Mouse (Mus musculus) liver, postnatal 0 days (tissue): ENCODE data around the gene Lyzl6. TPM values are rescaled to one million over a fixed set of nuclear protein-coding genes. Genes with fewer than 3 reads are reported as not detected.
A peak's percentile ranks its signal among the peaks of the same experiment; 100 is the strongest.

Experiments
- ATAC-seq: fragments of 200-750 bp; cut with Nextera tagmentation; 2 replicates; pipeline ENCODE4 v1.8.0; 2017; ENCODE audit warnings: mild to moderate bottlenecking, moderate library complexity
- DNase-seq: peaks from one replicate; pipeline ENCODE4 v3.0.0-alpha.2; 2016
- H3K27ac ChIP-seq: fragments of 300-500 bp; sonication (generic); 2 replicates; pipeline ENCODE4 v1.5.1; 2014; ENCODE audit warnings: antibody characterized with exemption, moderate library complexity, mild to moderate bottlenecking, low read depth
- H3K27me3 ChIP-seq: fragments of 300-500 bp; sonication (generic); 2 replicates; pipeline ENCODE4 v1.6.1; 2014; ENCODE audit warnings: low read length, control low read depth, mixed read lengths; ENCODE audit not compliant: insufficient read depth
- H3K36me3 ChIP-seq: fragments of 300-500 bp; sonication (generic); replicated peaks from 2 replicates; pipeline ENCODE4 v1.6.1; 2014; ENCODE audit warnings: mild to moderate bottlenecking, control low read depth, low read length, moderate library complexity, mixed read lengths; ENCODE audit not compliant: insufficient read depth
- H3K4me1 ChIP-seq: fragments of 300-500 bp; sonication (generic); 2 replicates; pipeline ENCODE4 v1.6.1; 2014; ENCODE audit warnings: antibody characterized with exemption, mild to moderate bottlenecking, control low read depth; ENCODE audit not compliant: insufficient read depth
- H3K4me2 ChIP-seq: fragments of 300-500 bp; sonication (generic); 2 replicates; pipeline ENCODE4 v1.6.1; 2014; ENCODE audit warnings: low read depth, mild to moderate bottlenecking, low read length, moderate library complexity, mixed read lengths
- H3K4me3 ChIP-seq: fragments of 300-500 bp; sonication (generic); 2 replicates; pipeline ENCODE4 v1.5.1; 2014; ENCODE audit warnings: low read depth, low read length
- H3K9ac ChIP-seq: fragments of 300-500 bp; sonication (generic); replicated peaks from 2 replicates; pipeline ENCODE4 v1.6.1; 2014; ENCODE audit warnings: mild to moderate bottlenecking, moderate library complexity
- H3K9me3 ChIP-seq: fragments of 300-500 bp; sonication (generic); 2 replicates; pipeline ENCODE4 v1.6.1; 2016; ENCODE audit warnings: mild to moderate bottlenecking, control low read depth, low read length, mixed read lengths
- CTCF ChIP-seq: sonication (generic); IDR thresholded peaks from 2 replicates; pipeline ENCODE4 v1.5.1; 2016; ENCODE audit warnings: antibody characterized with exemption, low read depth
- EP300 ChIP-seq: IDR thresholded peaks from 2 replicates; pipeline ENCODE4 v1.6.1; 2016; ENCODE audit warnings: antibody characterized with exemption, low read depth, mild to moderate bottlenecking
- WGBS: fragments of 180-500 bp; shearing (Covaris S2); extraction: QIAGEN DNeasy Blood & Tissue Kit; methylation state at CpG from one replicate; pipeline ENCODE4 v1.1.7; 2014; ENCODE audit not compliant: insufficient replicate concordance; 5-methylcytosine and 5-hydroxymethylcytosine counted together
- polyA plus RNA-seq: library from polyadenylated mRNA; unstranded; fragments of >200 nt; fragmentation: Nextera tagmentation; extraction: Ambion mirVana; gene quantifications from 2 replicates; pipeline ENCODE4 v1.2.1, GENCODE M21; 2015

Gene Lyzl6
- polyA plus RNA-seq, 1 experiment from 2014 or later = not detected

DNA sequence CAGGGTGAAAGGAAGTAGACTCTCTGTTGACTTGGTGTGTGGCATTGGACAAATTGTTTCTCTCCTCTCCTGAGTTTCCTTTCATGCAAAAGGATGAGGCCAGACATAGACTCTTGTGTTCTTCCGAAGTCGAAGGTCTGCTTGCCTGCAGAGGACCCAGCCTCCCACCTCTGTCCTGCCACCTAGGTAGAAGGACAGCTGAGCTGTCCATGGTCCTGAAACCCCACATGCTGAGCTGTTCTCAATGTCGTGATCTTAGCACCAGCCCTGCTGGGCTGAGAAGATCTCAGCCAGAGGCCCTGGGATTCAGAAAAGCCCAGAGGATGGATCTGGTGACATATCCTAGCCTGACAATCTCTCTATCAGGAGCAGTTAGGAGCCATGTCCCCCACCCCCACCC, 17.8 kb upstream of the Lyzl6 start:
- peaks cover 15% of the 10 kb centered on the region for H3K27me3 ChIP-seq
- WGBS = 10% methylated on average over 3 of the region's 3 CpGs
- ATAC-seq (no peak), DNase-seq (peak; percentile 59)
- no peak for TF ChIP-seq EP300
- no peak for TF ChIP-seq CTCF
- no peaks in the 10 kb centered on the region for H3K4me1 ChIP-seq
- no peaks in the 10 kb centered on the region for H3K9me3 ChIP-seq
- no peak overlapping the region for H3K9ac ChIP-seq
- H3K36me3 ChIP-seq = no peaks in the 10 kb centered on the region
- H3K4me2 ChIP-seq = no peak overlapping the region
- no peak overlapping the region for H3K4me3 ChIP-seq
- no peak overlapping the region for H3K27ac ChIP-seq

DNA sequence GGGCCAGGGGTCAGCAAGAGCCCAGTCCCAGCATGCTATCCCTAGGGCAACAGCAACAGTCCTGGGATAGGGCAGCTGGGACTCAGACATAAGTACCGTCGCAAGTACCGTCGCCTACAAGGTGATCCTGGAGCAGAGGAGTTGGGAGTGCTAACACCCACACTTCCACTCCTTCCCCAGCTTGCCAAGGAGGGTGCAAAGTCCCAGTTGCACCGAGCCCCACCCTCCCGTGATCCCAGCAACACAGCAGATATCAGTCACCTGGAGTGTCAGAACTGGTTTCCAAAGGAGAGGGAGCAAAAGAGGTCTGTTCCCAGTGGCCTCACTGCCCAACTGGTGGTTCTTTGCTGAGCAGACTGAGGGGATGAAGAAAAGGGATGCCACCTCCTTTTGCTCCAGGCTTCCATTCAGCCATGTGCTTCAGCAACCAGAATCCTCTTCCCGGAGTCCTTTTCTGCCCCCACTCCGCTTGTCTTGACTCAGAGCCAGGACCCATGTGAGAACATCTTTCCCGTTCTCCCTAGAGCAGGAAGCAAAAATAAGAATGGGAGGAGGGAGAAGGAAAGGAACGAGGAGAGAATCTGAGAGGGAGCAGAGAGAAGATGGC, 14.8 kb upstream of the Lyzl6 start:
- H3K27me3 ChIP-seq = peaks cover 46% of the 10 kb centered on the region
- 65% methylated on average over 10 of the region's 10 CpGs for WGBS
- no peak for DNase-seq
- no peak overlapping the region for H3K4me2 ChIP-seq
- H3K9ac ChIP-seq = no peak overlapping the region
- H3K36me3 ChIP-seq = no peaks in the 10 kb centered on the region
- H3K9me3 ChIP-seq = no peaks in the 10 kb centered on the region
- H3K27ac ChIP-seq = no peak overlapping the region
- no peak for TF ChIP-seq EP300
- TF ChIP-seq CTCF = no peak
- no peak overlapping the region for H3K4me3 ChIP-seq
- no peak for ATAC-seq
- no peaks in the 10 kb centered on the region for H3K4me1 ChIP-seq

DNA sequence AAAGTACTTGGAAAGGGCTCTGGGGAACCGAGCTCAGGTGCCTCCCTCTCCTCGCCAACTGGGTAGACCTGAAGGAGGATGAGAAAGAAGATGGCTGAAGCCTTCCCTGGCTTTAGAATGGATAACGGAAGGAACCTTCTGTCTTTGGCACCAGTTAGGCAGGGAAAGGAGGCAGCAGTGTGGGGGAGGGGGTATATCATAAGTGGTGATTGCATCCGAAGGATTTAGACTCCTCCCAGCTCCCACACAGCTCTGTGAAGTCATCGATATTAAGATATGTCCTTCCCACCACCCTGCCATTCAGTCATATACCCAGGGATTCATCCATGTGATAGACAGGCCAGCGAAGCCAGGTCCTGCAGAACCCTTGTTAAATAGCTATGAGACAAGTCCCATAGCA, 12.7 kb upstream of the Lyzl6 start:
- no peak overlapping the region for H3K4me3 ChIP-seq
- ATAC-seq (no peak), DNase-seq (no peak)
- H3K4me1 ChIP-seq = no peaks in the 10 kb centered on the region
- H3K9ac ChIP-seq = no peak overlapping the region
- no peaks in the 10 kb centered on the region for H3K36me3 ChIP-seq
- TF ChIP-seq CTCF = no peak
- TF ChIP-seq EP300 = no peak
- WGBS = 72% methylated on average over 6 of the region's 6 CpGs
- H3K27ac ChIP-seq = no peak overlapping the region
- H3K4me2 ChIP-seq = no peak overlapping the region
- no peaks in the 10 kb centered on the region for H3K9me3 ChIP-seq
- H3K27me3 ChIP-seq = peaks cover 62% of the 10 kb centered on the region

DNA sequence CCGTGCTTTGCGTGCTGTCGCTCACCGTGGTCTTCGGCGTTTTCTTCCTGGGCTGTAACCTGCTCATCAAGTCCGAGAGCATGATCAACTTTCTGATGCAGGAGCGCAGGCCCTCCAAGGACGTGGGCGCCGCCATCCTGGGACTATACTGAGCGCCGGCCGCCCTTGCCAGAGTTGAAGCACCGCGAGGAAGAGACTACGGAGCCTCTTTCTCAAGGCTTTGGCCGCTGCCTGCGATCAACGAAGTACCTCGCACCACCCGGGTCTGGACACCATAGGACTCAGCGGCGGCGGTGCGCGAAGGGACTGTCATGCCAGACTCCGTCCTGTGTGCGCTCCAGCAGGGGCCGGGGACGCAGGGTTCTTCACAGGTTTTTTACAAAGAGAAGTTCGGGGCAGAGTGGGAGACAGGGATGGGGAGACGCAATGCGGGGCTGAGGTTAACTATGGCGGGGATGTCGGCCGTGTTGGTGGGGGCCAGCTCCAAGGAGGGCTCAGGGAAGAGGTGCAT, 11.3 kb upstream of the Lyzl6 start:
- no peak overlapping the region for H3K9ac ChIP-seq
- TF ChIP-seq CTCF = no peak
- no peak for TF ChIP-seq EP300
- 0 out of 2 replicates have a peak overlapping the region, but pooled peaks have one; percentile 44 for H3K4me2 ChIP-seq
- DNase-seq (no peak), ATAC-seq (no peak)
- H3K36me3 ChIP-seq = no peaks in the 10 kb centered on the region
- 0 out of 2 replicates have a peak overlapping the region, but pooled peaks have one; percentile 19 for H3K4me3 ChIP-seq
- H3K4me1 ChIP-seq = no peaks in the 10 kb centered on the region
- no peaks in the 10 kb centered on the region for H3K9me3 ChIP-seq
- H3K27ac ChIP-seq = no peak overlapping the region
- WGBS = 3% methylated on average over 37 of the region's 37 CpGs
- peaks cover 62% of the 10 kb centered on the region for H3K27me3 ChIP-seq

DNA sequence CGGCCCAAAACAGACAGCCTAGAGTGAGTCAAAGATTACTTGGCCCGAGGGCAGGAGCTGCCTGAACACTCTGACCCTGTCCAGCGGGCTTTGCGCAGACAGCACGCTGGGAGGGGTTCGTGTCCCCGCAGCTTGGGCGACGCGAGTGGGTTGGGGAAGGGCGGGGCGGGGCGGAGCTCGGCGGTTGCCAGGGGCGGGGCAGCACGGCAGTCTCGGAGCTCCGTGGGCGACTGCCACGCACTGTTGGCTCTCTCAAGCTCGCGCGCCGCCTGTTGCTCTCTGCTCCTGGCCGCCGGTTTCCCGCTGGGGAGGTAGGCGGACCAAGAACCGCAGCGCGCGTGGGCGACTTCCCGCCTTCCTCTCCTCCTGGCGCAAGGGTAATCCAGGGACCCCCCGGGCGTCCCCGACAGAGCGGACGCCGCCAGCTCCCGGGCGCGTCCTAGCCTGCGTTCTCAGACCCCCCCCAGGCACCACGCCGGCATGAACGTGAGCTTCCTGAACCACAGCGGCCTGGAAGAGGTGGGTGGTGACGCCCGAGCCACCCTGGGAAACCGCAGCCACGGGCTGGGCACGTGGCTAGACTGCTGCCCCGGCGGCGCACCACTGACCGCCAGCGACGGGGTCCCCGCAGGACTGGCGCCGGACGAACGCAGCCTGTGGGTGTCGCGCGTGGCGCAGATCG, 10.8 kb upstream of the Lyzl6 start, which contains the start of gene Rprml:
Gene Rprml (plus strand): TSS at position 270 of the 682 bp plus-strand sequence.
- no peak for DNase-seq
- Histone ChIP-seq H3K4me1 (no peaks in the 10 kb centered on the region), H3K4me2 (peak within 1 kb of the TSS; percentile 44; the same call in 1 of the 2 replicates), H3K27ac (no peak within 1 kb of the TSS), H3K4me3 (0 out of 2 replicates have a peak within 1 kb of the TSS, but pooled peaks have one; percentile 19), H3K9me3 (no peaks in the 10 kb centered on the region), H3K9ac (no peak within 1 kb of the TSS), H3K36me3 (no peaks in the 10 kb centered on the region), H3K27me3 (peaks cover 61% of the 10 kb centered on the region)
- WGBS = 1% methylated on average over 59 of the region's 71 CpGs
- no peak for ATAC-seq
- TF ChIP-seq CTCF (no peak), EP300 (no peak)

DNA sequence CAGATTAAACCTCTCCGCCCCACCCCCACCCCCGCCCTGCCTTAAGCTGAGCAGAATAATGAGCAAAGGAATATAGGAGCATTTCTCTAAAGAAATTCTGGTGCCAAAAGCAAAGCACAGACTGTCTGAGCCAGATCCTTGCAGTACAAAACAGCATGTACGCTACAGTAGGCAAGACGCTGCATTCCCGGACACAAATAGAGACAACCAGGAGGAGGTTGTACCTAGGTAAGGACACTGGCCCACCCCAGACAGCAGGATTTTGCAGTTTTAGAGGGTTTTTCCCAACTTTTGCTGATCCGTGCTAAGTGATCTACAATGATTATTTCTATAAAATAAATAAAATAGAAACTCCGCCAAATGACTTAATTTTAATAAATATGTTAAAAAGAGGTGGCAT, 10.0 kb upstream of the Lyzl6 start:
- Histone ChIP-seq H3K9me3 (no peaks in the 10 kb centered on the region), H3K4me2 (no peak overlapping the region), H3K27ac (no peak overlapping the region), H3K36me3 (no peaks in the 10 kb centered on the region), H3K4me3 (no peak overlapping the region), H3K9ac (no peak overlapping the region), H3K27me3 (peaks cover 59% of the 10 kb centered on the region), H3K4me1 (no peaks in the 10 kb centered on the region)
- WGBS = 30% methylated on average over 7 of the region's 7 CpGs
- TF ChIP-seq EP300 = no peak
- no peak for TF ChIP-seq CTCF
- no peak for DNase-seq
- no peak for ATAC-seq
